Mouse (Mus musculus): ENCODE data around the gene Praf2.
"Not testable (repeated sequence)": the region's sequence is repeated elsewhere in the genome, so short reads cannot be mapped to it uniquely, and the experiment has no call there.

The Praf2 gene

DNA sequence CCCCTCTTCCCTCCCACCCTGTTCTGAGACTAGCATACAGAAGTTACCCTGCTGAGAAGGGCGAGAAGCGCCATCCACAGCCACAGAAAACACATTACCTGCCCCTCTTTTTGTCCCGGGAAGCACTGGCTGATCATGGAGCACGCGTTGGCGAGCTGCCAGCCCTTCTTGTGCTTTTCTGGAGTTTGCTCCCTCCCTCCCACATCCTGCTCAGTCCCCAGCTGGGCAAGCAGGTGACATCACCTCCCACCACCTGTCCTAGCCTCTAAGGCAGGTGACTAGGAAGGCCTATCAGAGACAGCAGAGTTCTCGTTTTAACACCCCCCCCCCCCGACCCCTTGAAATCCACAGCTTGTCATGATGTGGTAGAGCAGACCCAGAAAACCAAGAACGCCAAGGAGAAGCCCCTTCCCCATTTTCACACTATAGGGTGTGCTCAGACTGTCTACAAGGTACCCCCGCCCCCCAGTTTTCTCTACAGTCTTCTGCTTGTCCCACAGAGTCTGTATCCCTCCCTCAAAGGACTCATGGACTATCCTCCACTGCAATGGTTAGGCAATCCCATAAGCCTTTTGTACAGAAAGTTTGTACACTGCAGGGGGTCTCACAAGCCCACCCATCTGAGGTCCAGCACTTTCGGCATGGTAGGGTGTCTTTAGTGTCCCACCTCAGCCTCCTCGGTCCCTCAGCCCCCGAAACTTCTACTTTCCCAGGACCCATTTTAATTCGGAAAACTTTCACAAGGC is 11.3 kb downstream of the Praf2 start:
- no peak for DNase-seq (ENCODE audit: low read depth)

DNA sequence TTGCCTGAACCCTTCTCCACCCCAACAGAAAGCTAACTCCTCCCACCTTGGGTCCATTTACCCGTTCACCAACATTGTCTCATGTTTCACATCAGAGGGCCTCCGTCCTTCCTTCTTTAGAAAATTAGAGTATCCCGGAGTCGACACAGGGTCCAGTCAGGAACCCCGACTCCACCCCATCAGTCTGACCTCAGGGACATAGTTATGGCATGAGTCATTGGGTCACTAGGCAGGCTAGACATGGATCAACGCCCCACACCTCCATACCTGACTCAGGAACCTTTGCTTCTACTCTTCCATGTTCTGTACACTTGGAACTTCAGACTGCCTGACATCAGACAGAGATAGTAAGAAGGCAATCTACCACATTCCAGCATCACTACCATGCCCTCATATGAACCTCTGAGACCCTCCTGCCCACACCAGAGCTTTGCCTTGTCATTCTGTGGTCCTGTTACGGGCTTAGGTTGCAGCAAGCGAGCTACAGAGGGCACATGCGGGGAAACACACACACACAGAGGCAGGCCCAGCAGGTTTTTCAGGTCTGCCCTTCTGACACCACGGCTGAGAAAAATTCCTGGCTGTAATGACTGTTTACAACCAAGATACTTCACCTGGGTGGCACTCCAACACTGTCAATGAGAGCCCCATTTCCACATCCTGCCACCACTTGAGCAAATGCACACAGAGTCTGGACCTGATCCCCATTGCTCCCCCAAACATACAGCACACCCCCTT is 12.0 kb downstream of the Praf2 start:
- DNase-seq (ENCODE audit: low read depth) = no peak

DNA sequence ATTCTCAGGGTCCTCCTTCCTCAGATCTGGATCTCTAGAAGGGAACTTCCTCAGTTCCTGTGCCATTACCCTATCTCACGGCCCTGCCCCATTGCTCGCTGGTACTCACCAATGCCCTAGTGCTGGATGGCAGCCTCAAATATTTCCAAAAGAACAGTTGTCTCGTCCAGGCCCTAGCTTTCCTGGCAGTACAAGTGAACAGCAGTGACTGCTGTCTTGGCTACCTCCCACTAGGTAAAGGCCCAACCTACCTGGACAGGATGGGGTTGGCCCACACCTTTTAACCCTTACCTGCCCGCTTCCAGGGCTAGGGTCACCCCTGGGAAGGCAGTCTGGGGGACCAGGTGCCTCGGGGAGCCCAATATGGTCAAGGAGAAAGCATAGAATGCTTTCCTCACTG is 12.9 kb downstream of the Praf2 start:
- DNase-seq (ENCODE audit: low read depth) = no peak

DNA sequence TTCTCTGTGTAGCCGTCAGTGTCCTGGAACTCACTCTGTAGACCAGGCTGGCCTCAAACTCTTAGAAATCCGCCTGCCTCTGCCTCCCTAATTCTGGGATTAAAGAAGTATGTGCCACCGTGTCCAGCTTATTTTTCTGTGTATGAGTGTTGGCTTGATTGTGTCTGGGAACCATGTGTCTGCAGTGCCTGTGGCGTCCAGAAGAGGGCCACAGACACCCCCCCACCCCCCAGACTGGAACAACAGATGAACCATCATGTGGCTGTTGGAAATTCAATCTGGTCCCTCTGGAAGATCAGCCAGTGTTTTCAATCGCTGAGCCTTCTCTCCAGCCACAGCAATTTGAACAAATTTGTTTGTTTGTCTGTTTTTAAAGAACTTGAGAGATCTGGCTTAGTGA is 15.2 kb downstream of the Praf2 start:
- DNase-seq (ENCODE audit: low read depth) = no peak

DNA sequence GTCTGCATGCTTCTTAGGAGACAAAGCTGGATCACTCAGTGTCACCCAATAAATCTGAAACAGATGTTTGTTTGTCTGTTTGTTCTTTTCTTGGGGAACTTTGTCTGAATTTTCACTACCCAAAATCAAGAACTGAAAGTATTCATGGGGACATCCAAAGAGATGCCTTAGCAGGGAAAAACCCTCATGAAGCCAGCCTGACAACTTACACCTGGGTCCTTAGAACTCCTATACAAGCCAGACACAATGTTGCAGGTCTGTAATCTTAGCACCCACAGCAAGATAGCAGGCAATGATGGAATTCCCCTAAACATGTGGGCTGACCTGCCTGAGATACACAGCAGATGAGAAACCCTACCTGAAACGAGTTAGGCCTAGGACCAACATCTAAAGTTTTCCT is 16.7 kb downstream of the Praf2 start:
- no peak for DNase-seq (ENCODE audit: low read depth)

DNA sequence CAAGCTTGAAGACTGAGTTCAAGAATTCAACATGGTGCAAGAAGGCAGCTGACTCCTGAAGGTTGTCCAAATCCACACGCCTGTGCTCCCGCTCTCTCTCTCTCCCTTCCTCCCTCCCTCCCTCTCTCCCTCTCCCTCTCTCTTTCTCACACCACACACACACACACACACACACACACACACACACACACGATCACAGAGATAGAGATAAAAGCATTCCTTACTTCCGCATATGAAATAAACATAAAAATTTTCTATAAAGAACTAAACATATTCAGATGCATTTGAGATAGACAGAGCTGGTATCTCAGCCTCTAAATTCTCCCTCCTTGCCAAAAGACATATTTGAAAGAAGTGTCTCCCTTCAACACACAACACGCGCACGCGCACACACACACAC is 17.2 kb downstream of the Praf2 start:
- DNase-seq (ENCODE audit: low read depth) = no peak

DNA sequence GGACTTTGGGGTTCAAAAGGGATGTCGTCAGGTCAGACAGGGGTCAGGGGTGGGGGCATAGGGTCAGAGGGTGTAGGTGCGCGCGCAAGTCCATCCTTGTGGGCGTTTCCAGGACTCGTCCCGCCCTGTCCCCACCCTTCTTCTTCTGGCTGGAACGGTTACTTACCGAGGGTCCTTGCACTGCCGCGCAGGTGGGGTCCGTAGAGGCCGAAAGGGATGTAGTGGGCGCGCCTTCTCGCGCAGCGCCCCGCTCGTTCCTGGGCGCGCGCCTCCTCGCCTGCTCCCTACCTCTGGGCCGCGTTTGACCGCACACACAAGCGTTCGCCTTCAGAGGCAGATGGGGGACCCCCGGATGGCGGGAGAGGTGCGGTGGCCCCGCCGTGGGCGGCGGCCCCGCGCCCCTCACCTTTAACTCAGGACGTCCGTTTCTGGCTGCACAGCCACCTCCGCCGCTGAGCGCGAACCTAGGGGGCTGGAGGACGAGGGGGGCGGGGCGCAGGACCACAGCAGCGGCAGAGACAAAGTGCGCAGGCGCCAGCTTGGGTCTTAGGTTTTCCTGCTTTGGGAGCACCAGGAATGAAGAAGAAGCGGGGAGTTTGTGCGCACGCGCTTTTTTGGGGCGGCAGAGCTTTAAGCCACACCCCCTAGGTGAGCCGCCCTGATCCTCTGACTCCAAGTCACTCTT is 22.3 kb downstream of the Praf2 start, which contains the start of gene Ccdc120:
Ccdc120 (minus strand) TSS at position 474 of the 685 bp plus-strand sequence.
- DNase-seq (ENCODE audit: low read depth) = no peak

DNA sequence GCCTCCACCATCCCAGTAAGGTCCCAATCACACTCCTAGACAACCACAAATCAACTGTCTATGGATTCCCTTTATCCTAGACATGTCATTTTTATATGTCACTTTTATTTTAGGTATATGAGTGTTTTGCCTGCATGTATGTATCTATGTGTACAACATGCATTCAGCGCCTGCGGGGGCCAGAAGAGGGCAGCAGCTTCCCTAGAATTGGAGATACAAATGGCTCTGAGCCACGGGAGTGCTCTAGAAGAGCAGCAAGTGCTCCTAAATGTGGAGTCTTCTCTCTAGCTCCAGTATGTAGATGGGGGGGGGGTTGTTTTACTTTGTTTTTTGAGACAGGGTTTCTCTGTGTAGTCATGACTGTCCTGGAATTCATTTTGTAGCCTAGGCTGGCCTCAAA is 25.4 kb downstream of the Praf2 start:
- DNase-seq (ENCODE audit: low read depth) = not testable (repeated sequence)

DNA sequence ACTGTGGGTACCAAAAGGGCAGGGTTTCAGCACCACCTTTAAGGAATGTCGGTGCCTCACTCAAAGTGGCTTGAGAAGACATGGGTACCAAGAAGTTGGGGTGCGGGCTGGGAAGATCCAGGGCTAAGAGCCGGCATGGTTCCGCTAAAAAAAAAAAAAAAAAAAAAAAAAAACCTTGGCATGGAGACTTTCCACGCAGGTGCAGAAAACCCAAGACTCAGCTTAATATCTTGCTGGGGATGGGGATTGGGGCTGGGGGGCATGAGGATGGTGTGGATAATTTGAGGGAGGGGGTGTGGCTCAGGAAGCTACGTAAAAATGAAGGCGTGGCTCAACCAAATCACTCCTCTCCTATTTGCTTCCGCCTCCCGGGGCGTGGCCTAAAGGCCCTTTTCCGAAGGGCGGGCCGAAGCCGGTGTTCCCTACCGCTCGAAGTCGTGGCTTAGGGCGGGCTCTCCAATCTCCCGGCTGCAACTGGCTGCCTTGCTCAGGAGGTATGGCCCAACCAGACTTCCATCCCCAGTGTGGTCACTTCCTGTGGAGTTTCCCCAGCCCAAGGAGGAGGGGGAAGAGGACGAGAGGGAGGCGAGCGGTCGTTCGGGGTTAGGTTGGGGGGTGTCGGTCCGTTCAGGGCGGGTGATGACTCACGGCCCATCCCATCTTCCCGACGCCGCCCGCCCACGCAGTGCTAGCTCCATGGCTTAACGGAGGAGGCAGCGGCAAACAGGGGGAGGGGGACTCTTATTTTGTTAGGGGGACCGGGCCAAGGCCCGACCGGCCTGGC is 34.1 kb downstream of the Praf2 start, which contains the start of gene Tfe3:
Tfe3 (plus strand) TSS at position 424 of the 784 bp plus-strand sequence.
- peak; percentile 72 for DNase-seq (ENCODE audit: low read depth)

DNA sequence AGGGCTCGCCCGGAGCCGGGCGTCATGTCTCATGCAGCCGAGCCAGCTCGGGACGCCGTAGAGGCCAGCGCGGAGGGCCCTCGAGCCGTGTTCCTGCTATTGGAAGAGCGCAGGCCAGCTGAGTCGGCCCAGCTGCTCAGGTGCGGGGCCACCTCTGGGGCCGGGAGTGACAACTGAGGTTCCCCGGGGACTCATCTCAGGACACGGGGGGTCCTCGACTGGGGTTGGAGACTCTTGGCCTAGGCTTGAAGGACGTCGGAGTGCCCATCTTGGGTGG is 34.6 kb downstream of the Praf2 start:
- DNase-seq (ENCODE audit: low read depth) = no peak

DNA sequence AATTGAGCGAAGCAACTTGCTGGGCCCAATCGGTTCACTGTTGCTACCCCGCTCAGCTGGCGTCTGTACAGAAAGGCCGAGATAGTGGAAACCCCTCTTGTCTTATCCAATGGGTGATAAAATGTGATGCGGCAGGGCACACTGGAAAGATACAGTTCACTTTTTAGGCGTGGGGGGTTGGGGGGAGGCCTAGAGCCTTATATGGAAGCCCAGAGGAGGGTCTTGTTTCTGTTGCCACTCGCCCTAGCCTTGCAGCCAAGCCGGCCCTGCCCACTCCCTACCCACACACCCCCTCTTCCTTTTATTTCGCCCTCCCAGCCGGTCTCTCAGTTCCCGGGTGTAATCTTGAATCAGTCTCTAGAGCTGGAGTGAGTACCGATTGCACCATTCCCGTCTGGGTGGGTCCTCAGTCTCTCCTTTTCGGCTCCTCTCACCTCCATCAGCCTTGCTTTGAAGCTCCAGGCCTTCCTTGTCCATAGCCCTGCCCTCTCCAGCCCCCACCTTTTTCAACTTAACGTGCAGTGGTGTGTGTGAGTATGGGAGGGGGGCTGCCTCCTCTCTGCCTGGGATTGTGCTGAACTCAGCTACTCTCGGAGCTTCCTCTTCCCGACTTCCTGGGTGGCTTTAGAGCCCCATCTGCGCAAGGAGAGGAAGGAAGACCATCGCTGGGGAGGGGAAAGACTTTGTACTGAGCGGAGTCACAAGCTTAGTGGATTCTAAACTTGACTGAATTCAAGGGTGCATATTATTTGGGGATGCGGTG is 35.6 kb downstream of the Praf2 start:
- no peak for DNase-seq (ENCODE audit: low read depth)

DNA sequence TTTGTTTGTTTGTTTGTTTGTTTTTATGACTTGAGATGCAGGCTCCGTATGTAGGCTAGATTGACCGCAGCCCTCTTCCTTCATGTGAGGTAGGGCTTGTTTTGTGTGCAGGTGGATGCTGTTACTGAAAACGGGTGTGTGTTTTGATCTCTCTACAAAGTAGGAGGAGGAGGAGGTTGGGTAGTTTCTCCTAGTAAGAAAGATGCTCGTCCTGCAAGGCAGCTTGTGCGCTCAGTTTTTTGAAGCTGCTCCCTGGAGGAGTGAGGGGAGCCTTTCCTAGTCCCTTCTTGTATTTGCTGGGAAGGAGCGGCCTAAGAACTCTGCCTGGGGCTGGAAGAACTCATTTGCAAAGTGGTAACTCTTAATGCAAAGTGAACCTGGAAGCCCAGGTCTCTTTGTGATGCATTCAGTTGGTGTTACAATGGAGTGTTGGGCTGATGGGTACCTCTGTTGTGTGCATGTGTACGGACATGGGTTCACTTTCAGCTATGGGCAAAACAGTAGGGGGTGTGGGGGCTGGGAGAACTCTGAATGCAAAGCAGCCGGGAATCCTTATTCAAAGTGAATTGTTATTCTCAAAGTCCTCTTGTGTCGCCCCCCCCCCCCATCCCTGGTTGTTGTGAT is 36.5 kb downstream of the Praf2 start:
- DNase-seq (ENCODE audit: low read depth) = no peak

DNA sequence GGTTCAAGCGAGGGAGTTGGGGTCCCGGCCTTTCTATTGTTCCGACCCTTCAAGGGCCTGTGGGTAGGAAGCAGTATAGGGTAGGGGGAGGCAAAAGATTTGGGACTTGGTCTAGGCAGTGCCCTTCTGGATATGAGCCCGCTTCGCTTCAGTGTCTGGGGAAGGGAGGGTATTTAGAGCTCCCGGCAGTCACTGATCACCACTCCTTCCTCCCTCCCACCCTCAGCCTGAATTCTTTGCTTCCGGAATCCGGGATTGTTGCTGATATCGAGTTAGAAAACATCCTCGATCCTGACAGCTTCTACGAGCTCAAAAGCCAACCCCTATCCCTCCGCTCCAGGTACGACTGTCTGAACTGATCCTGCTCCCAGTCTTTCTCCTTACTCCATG is 37.0 kb downstream of the Praf2 start:
- no peak for DNase-seq (ENCODE audit: low read depth)

DNA sequence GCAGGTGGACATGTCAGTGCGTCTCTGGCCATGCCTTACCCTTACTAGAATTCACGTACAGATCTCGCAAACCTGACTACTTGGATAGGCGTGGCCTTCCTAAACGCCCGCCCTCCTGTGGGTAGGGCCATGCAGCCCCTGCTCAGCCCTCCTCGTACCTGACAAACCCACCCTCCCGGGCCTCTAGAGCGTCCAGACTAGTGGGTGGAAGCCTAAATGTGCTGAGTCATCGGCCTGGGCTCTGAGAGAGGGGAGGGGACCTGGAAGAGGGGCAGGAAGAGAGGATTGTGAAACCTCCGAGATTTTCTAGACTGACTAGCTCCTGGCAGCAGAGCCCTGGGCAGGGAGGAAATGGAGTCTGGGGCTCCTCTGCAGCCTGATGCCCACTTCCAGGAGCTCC is 37.5 kb downstream of the Praf2 start:
- DNase-seq (ENCODE audit: low read depth) = peak; percentile 42

DNA sequence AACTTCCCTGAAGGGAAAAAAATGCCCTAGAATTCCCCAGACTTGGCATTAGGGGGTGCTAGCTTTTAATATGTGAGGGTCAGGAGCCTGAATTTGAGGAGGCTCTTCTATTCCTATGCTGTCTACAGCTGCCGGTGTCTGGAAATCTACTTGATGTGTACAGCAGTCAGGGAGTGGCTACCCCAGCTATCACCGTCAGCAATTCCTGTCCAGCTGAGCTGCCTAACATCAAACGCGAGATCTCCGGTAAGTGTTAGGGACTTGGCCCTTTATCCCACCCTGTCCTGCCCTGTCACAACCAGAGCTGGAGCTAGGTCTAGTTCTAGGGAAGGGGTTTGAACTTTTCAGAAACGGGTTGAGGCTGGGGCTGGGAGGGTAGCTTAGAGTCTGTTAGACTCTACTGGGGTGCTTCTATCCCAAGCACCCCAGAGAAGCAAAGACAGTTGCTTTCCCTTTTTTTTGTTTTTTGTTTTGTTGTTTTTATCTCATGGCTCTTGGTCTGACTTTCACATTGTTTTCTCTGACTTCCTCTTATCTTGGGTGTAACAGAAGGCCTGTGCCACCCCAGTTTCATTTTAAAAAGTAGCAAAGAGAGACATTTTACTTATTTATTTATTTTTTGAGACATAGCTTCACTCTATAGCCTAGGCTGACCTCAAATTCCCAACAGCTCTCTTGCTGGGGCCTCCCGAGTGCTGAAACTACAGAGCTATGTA is 41.2 kb downstream of the Praf2 start:
- DNase-seq (ENCODE audit: low read depth) = no peak

DNA sequence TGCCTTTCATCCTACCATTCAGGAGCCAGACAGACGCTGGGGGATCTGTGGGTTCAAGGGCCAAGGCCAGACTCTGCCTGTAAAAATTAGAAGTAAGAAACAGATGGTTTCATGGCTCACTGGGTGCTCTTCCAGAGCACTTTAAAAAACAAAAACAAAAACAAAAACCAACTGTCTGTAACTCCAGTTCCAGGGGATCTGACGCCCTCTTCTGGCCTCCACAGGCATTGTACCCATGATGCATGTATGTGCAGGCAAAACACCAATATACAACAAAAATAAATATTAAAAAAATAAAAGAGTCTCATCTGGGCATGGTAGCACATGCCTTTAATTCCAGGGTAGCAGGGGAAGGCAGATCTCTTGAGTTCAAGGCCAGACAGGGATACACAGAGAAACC is 44.5 kb downstream of the Praf2 start:
- DNase-seq (ENCODE audit: low read depth) = no peak

DNA sequence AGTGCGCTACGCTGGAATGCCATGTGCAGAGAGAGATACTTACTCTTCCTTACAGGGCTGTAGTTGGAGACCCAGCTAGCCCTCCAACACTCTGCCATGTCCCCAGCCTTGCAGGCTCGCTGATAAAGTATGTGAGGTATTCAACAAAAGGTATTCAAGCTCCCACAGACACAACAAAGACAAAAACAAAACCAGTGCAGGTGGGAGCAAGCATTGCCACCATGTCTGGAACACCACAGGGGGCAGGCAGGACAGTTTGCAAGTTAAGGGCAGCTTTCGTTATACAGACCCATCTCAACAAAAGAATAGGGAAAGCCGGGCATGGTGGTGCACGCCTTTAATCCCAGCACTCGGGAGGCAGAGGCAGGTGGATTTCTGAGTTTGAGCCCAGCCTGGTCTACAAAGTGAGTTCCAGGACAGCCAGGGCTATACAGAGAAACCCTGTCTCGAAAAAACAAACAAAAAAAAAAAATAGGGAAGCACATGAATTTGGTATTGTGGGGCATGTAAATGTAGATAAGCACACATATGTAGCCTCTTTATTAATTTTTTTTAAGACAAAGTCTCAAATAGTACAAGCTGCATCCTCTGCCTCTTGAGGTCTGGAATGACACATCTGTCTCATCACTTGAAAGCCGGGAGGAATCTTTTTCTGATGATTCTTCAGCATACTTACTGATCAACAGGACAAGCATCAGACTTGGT is 47.4 kb downstream of the Praf2 start:
- DNase-seq (ENCODE audit: low read depth) = no peak

DNA sequence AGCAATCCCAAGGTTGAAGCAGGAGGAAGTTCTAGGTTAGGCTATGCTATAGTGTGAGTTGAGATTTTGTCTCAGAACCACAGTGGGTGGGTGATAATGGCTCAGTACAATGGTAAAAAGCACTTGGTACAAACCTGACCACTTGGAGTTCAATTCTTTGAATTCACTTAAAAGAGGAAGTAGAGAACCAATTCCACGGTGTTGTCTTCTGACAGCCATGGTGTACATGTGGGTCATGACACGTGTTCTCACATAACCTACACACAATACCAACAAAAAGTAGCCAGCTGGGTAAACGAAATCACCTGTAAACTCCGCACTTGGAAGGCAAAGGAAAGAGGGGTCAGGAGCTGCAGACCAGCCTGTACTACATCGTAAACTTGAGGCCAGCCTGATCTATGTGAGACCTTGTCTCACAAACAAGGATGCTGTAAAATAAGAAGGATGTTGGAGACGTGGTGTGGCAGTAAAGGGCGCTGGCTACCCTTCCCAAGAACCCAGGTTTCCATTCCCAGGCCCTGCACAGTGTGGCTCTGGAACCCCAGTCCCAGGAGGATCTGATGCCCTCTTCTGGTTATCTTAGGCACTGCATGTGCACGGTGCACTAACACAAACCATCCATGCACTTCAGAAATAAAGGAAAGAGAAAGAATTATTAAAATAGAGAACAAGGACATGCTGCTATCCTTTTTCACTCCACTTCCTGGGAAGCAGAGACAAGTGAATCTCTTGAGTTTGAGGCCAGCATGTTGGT is 48.3 kb downstream of the Praf2 start:
- DNase-seq (ENCODE audit: low read depth) = no peak

Measured in c-Kit-positive CD71-negative TER-119-negative erythroid progenitor cells, embryonic 14.5 days (primary cell).